Mouse (Mus musculus) myocyte (in vitro differentiated cells): Measurements from ENCODE around the gene Polr3c. TPM values are rescaled to one million over a fixed set of nuclear protein-coding genes. Genes with fewer than 3 reads are reported as not detected.

Source experiments
- H3K27me3 ChIP-seq: one replicate; pipeline ENCODE4 v1.6.1; 2011; ENCODE audit not compliant: control insufficient read depth, insufficient read depth, insufficient read length
- H3K36me3 ChIP-seq: one replicate; pipeline ENCODE4 v1.6.1; 2011; ENCODE audit not compliant: control insufficient read depth, insufficient read depth
- H3K4me2 ChIP-seq: one replicate; pipeline ENCODE4 v1.6.1; 2011; ENCODE audit warnings: low read depth, control low read depth
- H3K4me3 ChIP-seq: one replicate; pipeline ENCODE4 v1.5.1; 2011; ENCODE audit warnings: mild to moderate bottlenecking, control low read depth, moderate library complexity
- H3K79me2 ChIP-seq: one replicate; pipeline ENCODE4 v1.6.1; 2011; ENCODE audit not compliant: control insufficient read depth, insufficient read depth
- H3ac ChIP-seq: one replicate; pipeline ENCODE4 v1.6.1; 2011; ENCODE audit not compliant: control insufficient read depth, insufficient read length
- CEBPB ChIP-seq: IDR thresholded peaks from 2 replicates; pipeline ENCODE4 v1.6.1; 2011; ENCODE audit warnings: mild to moderate bottlenecking, moderate library complexity; ENCODE audit not compliant: poor library complexity, insufficient read depth, severe bottlenecking
- MAX ChIP-seq: IDR thresholded peaks from one replicate; pipeline ENCODE4 v1.6.1; 2011; ENCODE audit warnings: low read depth, mild to moderate bottlenecking, control low read depth
- MYOD1 ChIP-seq, 3 experiments: IDR thresholded peaks; one replicate each; pipeline ENCODE4 v1.6.1; 2011; ENCODE audit warnings: control low read depth in 2 of 3, low read depth in 2 of 3, mild to moderate bottlenecking in 2 of 3, moderate library complexity in 1 of 3; ENCODE audit not compliant: insufficient read length in 2 of 3, control insufficient read depth in 1 of 3
- MYOG ChIP-seq, 3 experiments: IDR thresholded peaks; one replicate each; pipeline ENCODE4 v1.6.1; 2011; ENCODE audit warnings: control low read depth in 2 of 3, low read depth in 2 of 3, mild to moderate bottlenecking in 2 of 3; ENCODE audit not compliant: insufficient read length in 2 of 3, control insufficient read depth in 1 of 3, insufficient read depth in 1 of 3
- POLR2AphosphoS2 ChIP-seq: IDR thresholded peaks from one replicate; pipeline ENCODE4 v1.6.1; 2011; ENCODE audit warnings: low read depth, control low read depth; ENCODE audit not compliant: insufficient read length
- SRF ChIP-seq: IDR thresholded peaks from one replicate; pipeline ENCODE4 v1.6.1; 2011; ENCODE audit warnings: low read depth; ENCODE audit not compliant: control insufficient read depth, insufficient read length
- TCF12 ChIP-seq: IDR thresholded peaks from one replicate; pipeline ENCODE4 v1.6.1; 2011; ENCODE audit warnings: mild to moderate bottlenecking, control low read depth; ENCODE audit not compliant: poor library complexity, insufficient read depth, severe bottlenecking
- USF1 ChIP-seq: IDR thresholded peaks from one replicate; pipeline ENCODE4 v1.6.1; 2011; ENCODE audit warnings: low read depth, mild to moderate bottlenecking, control low read depth, moderate library complexity
- polyA plus RNA-seq: library from polyadenylated mRNA; unstranded; fragments of >200 nt; fragmentation: generic; extraction: Trizol; gene quantifications from one replicate; pipeline ENCODE4 v1.2.1, GENCODE M21; 2012; ENCODE audit warnings: missing spikeins

The Polr3c gene
- polyA plus RNA-seq, 1 experiment = 46.6 TPM

DNA sequence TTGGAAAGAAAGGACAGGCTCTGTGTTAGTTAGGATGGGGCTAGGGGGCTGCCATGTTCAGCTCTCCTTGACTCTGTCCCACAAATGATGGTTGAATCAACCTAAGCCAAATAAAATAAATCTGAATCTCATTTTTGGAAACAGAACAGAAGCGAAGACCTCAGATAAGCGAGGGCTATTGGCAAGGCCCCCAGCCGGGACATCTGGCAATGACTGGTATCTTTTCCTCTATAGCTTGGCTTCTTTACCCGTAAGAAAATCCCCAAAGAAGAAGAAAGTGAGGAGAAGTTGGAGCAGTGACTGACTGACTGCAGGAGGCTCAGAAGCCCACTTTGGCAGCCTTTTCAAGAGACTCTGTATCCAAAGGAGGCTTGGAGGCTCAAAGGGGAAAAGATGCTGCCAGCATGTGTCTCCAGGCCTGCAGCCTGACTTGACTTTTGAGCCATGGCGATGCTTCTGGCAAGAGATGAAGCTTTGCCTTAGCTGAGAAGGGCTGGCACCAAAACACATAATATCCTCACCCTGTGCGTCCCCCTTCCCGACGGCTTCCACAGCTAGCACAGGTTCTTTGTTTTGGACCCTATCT lies 64.6 kb downstream of the Polr3c start:
- Histone ChIP-seq H3K79me2 (no peaks in the 10 kb centered on the region), H3K36me3 (no peaks in the 10 kb centered on the region), H3ac (no peak overlapping the region), H3K4me2 (peak overlapping the region; percentile 61), H3K27me3 (no peaks in the 10 kb centered on the region), H3K4me3 (peak overlapping the region; percentile 12)
- TF ChIP-seq TCF12 = no peak
- no peak for TF ChIP-seq CEBPB
- no peak for TF ChIP-seq MAX
- no peak for TF ChIP-seq MYOG (IDR thresholded peaks at IDR 0.05; ENCODE audit: control insufficient read depth in 1 of 3, insufficient read depth in 1 of 3, insufficient read length in 2 of 3, low read depth in 2 of 3)
- TF ChIP-seq SRF = no peak
- TF ChIP-seq MYOD1 (IDR thresholded peaks at IDR 0.05; ENCODE audit: control insufficient read depth in 1 of 3, insufficient read length in 2 of 3, low read depth in 2 of 3) = no peak
- TF ChIP-seq USF1 = no peak
- no peak for TF ChIP-seq POLR2AphosphoS2

Other genes with a start within 250 kb of the Polr3c start
- gene Hfe2, start 202.5 kb downstream of the Polr3c start, polyA plus RNA-seq = 116 TPM
- 42.6 TPM for gene Txnip, start 169.7 kb downstream of the Polr3c start, polyA plus RNA-seq
- gene Gm16253, start 150.6 kb downstream of the Polr3c start, polyA plus RNA-seq = 0.25 TPM
- 22.7 TPM for gene Polr3gl, start 133.4 kb downstream of the Polr3c start, polyA plus RNA-seq
- 2.5 TPM for gene Ankrd34a, start 131.0 kb downstream of the Polr3c start, polyA plus RNA-seq
- gene Lix1l, start 126.5 kb downstream of the Polr3c start, polyA plus RNA-seq = 30.2 TPM
- gene Rbm8a, start 97.7 kb downstream of the Polr3c start, polyA plus RNA-seq = 68.4 TPM
- gene Pex11b, start 92.3 kb downstream of the Polr3c start, polyA plus RNA-seq = 26.8 TPM
- gene Gm42957, start 92.2 kb downstream of the Polr3c start, polyA plus RNA-seq = 0.04 TPM
- gene Itga10, start 82.0 kb downstream of the Polr3c start, polyA plus RNA-seq = 1.9 TPM
- 0.37 TPM for gene Ankrd35, start 57.5 kb downstream of the Polr3c start, polyA plus RNA-seq
- 16.7 TPM for gene Pias3, start 31.2 kb downstream of the Polr3c start, polyA plus RNA-seq
- 6.8 TPM for gene Nudt17, start 19.1 kb downstream of the Polr3c start, polyA plus RNA-seq
- gene Rnf115, start within 50 bp of the Polr3c start, polyA plus RNA-seq = 10.1 TPM
- gene Pdzk1, start 101.7 kb upstream of the Polr3c start, polyA plus RNA-seq = 0.08 TPM
- gene Cd160, start 101.7 kb upstream of the Polr3c start, polyA plus RNA-seq = 0.06 TPM
- gene Gja5, start 177.1 kb upstream of the Polr3c start, polyA plus RNA-seq = 14.7 TPM
- gene Gpr89, start 177.7 kb upstream of the Polr3c start, polyA plus RNA-seq = 19.2 TPM
- gene Gja8, start 198.4 kb upstream of the Polr3c start, polyA plus RNA-seq = under 0.01 TPM